Mouse (Mus musculus) CH12.LX (cell line): Measurements from ENCODE around the gene Nt5c2.

Source experiments
- CHD2 ChIP-seq: IDR thresholded peaks from 2 replicates; pipeline ENCODE4 v1.6.1; 2011; ENCODE audit warnings: low read length, improper control_type of control experiment
- CTCF ChIP-seq, 2 experiments: IDR thresholded peaks in 1 of 2; conservative IDR thresholded peaks in 1 of 2; 2 replicates each; pipeline ENCODE4 v1.5.1; 2011 to 2012; ENCODE audit warnings: low read depth in 2 of 2, low read length in 2 of 2, improper control_type of control experiment in 1 of 2, inconsistent platforms in 1 of 2, mild to moderate bottlenecking in 1 of 2, moderate library complexity in 1 of 2
- EP300 ChIP-seq: IDR thresholded peaks from 2 replicates; pipeline ENCODE4 v1.6.1; 2011; ENCODE audit warnings: low read length, improper control_type of control experiment
- ETS1 ChIP-seq: conservative IDR thresholded peaks from 2 replicates; pipeline ENCODE4 v1.6.1; 2012; ENCODE audit warnings: low read depth, mild to moderate bottlenecking, inconsistent platforms, low read length, improper control_type of control experiment, moderate library complexity
- KAT2A ChIP-seq: IDR thresholded peaks from 2 replicates; pipeline ENCODE4 v1.6.1; 2012; ENCODE audit warnings: low read length, improper control_type of control experiment, inconsistent platforms; ENCODE audit not compliant: insufficient replicate concordance
- MAZ ChIP-seq: IDR thresholded peaks from 2 replicates; pipeline ENCODE4 v1.6.1; 2012; ENCODE audit warnings: low read depth, mild to moderate bottlenecking, inconsistent platforms, low read length, improper control_type of control experiment, moderate library complexity
- POLR2A ChIP-seq: IDR thresholded peaks from 2 replicates; pipeline ENCODE4 v1.6.1; 2011; ENCODE audit warnings: low read depth, mild to moderate bottlenecking, improper control_type of control experiment, low read length
- RCOR1 ChIP-seq: conservative IDR thresholded peaks from 2 replicates; pipeline ENCODE4 v1.6.1; 2012; ENCODE audit warnings: low read depth, mild to moderate bottlenecking, inconsistent platforms, low read length, improper control_type of control experiment
- SIN3A ChIP-seq: IDR thresholded peaks from 2 replicates; pipeline ENCODE4 v1.6.1; 2012; ENCODE audit warnings: low read length, improper control_type of control experiment, inconsistent platforms
- SMC3 ChIP-seq: IDR thresholded peaks from 2 replicates; pipeline ENCODE4 v1.6.1; 2011; ENCODE audit warnings: low read depth, low read length, improper control_type of control experiment
- ZC3H11A ChIP-seq: IDR thresholded peaks from 2 replicates; pipeline ENCODE4 v1.6.1; 2012; ENCODE audit warnings: low read depth, mild to moderate bottlenecking, inconsistent platforms, low read length, improper control_type of control experiment
- ZMIZ1 ChIP-seq: IDR thresholded peaks from 2 replicates; pipeline ENCODE4 v1.6.1; 2012; ENCODE audit warnings: low read depth, mild to moderate bottlenecking, inconsistent platforms, low read length, improper control_type of control experiment
- ZNF384 ChIP-seq: IDR thresholded peaks from 2 replicates; pipeline ENCODE4 v1.6.1; 2012; ENCODE audit warnings: low read depth, low read length, improper control_type of control experiment, inconsistent platforms

DNA sequence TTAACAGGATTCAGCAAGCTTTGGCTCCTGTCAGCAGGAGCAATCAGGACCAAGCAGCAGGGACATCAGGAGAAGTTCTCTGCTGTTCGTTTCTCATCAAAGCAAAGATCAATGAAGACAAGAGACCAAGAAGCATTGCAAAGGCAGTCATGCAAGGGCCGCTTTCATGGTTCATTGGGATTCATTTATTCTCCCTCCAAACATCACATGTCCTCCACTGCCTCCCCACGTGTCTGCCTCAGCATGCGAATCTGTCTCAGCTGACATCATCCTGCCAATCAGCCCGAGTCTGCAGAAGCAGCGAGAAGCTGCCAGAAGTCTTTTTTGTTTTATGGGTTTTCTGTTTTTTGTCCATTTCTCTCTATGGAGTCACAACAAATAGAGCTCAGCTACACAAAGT lies 37.5 kb downstream of the Nt5c2 start:
- TF ChIP-seq RCOR1 (no peak), CTCF (conservative IDR thresholded peaks at IDR 0.05 in 1 of 2, IDR thresholded peaks at IDR 0.05 in 1 of 2; ENCODE audit: low read depth in 2 of 2, low read length in 2 of 2) (no peak), MAZ (no peak), ZMIZ1 (no peak), KAT2A (no peak), POLR2A (no peak), CHD2 (no peak), ZC3H11A (no peak), EP300 (no peak), SMC3 (no peak), ZNF384 (no peak), SIN3A (no peak), ETS1 (0 out of 2 replicates have a peak, but pooled peaks have one; percentile 27)
